Mouse (Mus musculus): ENCODE results near the gene D230025D16Rik.
"Not testable (repeated sequence)": the region's sequence is repeated elsewhere in the genome, so short reads cannot be mapped to it uniquely, and the experiment has no call there.

The D230025D16Rik gene

DNA sequence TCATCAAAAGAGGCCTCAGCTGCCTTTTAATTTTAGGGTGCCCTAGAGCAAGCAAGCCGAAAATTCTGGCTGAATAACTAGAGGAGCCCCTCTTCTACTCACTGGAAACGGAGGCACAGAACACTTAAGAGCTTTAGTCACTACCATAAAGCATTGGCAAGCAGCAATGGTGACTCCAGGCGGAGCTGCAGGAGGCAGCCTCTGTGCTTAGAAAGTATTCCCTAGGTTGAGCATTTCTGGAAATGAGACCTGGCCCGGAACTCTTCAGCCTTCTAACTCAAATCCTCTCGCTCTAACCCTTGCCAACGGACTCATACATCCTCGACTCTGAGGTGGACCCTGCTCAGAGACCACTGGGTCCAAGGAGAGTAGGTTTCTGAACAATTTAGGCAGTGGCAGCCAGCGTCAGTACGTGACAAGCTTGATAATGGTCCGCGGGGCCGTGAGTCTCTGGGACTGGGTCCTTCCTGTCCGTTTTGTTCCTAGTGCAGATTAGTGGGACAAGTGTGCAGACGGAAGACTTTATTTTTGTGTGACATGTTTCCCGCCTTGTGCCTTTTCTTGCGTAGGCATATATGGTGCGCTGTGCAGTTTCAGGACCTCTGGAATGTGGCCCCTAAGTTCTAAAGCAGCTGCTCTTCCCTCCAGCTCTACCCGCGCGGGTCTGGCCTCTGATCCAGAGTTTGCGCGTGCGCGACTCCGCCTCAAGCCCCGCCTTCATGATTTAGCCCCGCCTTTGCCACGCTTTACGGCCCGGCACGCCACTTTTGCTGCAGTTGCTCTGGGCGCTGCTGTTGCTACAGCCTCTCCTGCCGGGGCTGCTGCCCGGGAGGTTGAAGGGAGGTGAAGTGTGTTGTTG is at the start of gene D230025D16Rik:
Gene D230025D16Rik (plus strand): TSS at position 733 of the 859 bp plus-strand sequence.
- DNase-seq (ENCODE audit: low spot score), result peak; percentile 95

GRCm38 (mm10) chr8:105175287-105175686 is 49.7 kb upstream of the D230025D16Rik start:
- DNase-seq (ENCODE audit: low spot score), result not testable (repeated sequence)

DNA sequence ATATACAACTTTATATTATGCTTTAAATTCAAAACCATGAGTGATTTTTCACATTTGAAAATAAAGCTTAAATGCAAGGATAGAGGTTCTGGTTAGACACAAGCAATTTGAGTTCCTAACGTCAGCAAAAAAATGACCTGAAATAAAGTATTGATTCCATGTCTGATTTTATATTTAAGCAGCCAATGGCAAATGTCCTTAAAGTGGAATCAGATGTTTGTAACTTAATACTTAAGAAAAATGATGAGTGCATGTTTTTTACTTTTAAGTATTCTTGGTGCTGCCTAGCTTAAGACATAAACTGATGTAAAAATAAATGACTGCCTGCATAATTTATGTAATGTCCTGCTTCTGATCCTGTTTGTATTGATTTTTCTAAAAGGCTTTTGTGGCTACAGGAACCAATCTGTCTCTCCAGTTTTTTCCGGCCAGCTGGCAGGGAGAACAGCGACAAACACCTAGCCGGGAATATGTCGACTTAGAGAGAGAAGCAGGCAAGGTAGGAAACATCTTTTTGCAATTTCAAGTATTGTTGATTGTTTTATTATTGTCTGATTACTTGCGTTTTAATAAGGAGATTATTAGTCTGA is 46.6 kb upstream of the D230025D16Rik start:
- no peak for DNase-seq (ENCODE audit: low spot score)

- no peak for DNase-seq (ENCODE audit: low spot score)
Observed at GRCm38 (mm10) chr8:105182201-105182600, 42.7 kb upstream of the D230025D16Rik start.

GRCm38 (mm10) chr8:105186467-105187005 is 38.4 kb upstream of the D230025D16Rik start:
- DNase-seq (ENCODE audit: low spot score), result no peak

DNA sequence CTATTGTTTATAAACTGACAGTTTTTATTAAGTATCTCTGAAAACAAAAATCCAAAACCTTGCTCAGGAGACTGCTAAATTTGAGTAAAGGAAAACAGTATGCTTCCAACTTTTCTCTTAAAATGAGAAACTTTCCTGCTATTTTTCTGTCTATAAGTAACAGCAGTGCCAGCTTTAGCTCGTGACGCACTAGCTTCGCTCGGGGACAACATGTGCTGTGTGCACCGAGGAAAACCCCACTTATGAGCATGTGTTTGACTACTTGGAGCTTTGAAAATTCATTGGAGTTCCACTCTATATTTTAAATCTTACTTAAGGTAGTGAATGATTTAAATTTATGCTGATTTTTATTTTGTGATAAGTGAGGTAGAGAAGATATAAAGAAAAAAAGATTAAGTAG is 32.8 kb upstream of the D230025D16Rik start:
- DNase-seq (ENCODE audit: low spot score), result no peak

DNA sequence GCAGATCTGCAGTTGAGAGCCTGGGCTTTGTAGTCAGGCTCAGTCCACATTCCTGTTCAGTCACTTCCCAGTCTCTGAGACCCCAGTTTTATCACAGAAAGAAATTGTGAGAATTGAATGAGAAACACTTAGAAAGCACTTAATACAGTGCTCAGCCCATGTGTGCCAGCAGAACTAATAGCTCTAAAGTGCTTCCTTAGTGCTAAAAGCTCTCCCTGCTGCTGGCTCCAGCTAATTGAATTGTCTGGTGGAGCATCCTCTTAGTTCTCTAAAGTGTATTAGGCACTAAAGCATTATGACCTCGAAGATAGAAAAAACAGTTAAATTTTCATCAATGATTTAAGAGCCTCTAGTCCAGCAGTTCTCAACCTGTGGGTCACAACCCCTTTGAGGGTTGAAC is 19.2 kb upstream of the D230025D16Rik start:
- DNase-seq (ENCODE audit: low spot score), result no peak

DNA sequence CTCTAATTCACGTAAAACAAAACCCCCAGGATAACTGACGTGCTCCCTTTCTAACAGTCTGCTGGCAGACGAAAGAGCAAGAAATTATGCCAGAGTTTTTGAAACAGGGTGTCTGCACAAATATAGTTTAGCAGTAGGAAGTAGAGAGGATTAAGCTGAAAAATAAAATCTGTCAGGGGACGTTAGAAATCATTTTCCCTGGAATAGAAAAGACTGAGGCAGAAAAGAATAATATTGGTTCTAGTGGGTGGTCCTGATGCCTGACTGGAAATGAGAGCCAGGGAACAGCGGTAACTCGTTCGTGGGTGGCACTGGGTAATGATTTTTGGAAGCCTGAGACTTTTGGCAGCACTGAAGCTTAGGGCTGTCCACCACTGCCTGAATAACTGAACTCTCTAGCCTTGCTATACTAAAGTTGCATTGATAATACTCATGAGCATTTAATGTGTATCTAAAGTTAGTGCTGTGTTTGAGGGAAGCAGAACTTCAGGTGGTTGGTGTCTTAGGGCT is 18.1 kb upstream of the D230025D16Rik start:
- DNase-seq (ENCODE audit: low spot score), result no peak

DNA sequence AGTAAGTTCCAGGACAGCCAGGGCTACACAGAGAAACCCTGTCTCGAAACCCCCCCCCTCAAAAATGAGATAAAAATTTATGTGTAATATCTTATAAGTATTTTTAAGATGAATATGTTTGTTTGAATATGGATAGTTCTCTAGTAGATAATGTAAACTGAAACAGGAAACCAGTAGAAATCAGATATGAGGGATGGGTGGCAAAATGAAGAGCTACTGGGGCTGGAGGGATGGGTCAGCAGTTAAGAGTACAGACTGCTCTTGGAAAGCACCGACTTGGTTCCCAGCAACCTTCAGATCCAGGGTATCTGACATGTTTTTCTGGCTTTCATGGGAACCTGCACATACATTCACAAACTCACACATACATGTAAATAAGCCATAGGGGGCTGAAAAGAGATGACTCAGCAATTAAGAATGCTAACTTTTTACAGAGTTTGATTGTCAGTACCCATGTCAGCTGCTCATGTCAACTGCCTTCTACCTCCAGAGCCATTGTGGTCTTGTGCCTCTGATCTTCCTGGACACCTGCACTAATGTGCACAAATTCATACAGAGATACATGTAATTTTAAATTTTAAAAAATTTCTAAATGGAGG is 17.2 kb upstream of the D230025D16Rik start:
- no peak for DNase-seq (ENCODE audit: low spot score)

- no peak for DNase-seq (ENCODE audit: low spot score)
Observed at GRCm38 (mm10) chr8:105209153-105210110, 15.5 kb upstream of the D230025D16Rik start.

- no peak for DNase-seq (ENCODE audit: low spot score)
Observed at GRCm38 (mm10) chr8:105214104-105214503, 10.8 kb upstream of the D230025D16Rik start.

- DNase-seq (ENCODE audit: low spot score), result no peak
Observed at GRCm38 (mm10) chr8:105217926-105218522, 6.9 kb upstream of the D230025D16Rik start.

GRCm38 (mm10) chr8:105223850-105224249 is 1.1 kb upstream of the D230025D16Rik start:
- peak; percentile 25 for DNase-seq (ENCODE audit: low spot score)

- no peak for DNase-seq (ENCODE audit: low spot score)
Observed at GRCm38 (mm10) chr8:105225272-105225593, 288 bp downstream of the D230025D16Rik start.

- no peak for DNase-seq (ENCODE audit: low spot score)
Observed at GRCm38 (mm10) chr8:105225917-105226316, 972 bp downstream of the D230025D16Rik start.

- DNase-seq (ENCODE audit: low spot score), result no peak
Observed at GRCm38 (mm10) chr8:105231503-105232320, 6.8 kb downstream of the D230025D16Rik start.

DNA sequence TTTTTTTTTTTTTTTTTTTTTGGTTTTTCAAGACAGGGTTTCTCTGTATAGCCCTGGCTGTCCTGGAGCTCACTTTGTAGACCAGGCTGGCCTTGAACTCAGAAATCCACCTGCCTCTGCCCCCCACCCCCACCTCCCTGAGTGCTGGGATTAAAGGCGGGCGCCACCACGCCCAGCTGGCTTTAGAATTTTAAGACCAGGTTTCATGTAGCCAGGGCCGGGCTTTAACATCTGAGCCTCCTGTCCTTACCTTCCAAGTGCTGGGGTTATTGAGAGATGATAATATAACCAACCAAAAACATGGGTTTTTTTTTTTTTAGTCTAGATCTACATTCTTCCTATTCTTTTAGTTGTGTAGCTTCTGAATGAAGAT is 7.4 kb downstream of the D230025D16Rik start:
- not testable (repeated sequence) for DNase-seq (ENCODE audit: low spot score)

DNA sequence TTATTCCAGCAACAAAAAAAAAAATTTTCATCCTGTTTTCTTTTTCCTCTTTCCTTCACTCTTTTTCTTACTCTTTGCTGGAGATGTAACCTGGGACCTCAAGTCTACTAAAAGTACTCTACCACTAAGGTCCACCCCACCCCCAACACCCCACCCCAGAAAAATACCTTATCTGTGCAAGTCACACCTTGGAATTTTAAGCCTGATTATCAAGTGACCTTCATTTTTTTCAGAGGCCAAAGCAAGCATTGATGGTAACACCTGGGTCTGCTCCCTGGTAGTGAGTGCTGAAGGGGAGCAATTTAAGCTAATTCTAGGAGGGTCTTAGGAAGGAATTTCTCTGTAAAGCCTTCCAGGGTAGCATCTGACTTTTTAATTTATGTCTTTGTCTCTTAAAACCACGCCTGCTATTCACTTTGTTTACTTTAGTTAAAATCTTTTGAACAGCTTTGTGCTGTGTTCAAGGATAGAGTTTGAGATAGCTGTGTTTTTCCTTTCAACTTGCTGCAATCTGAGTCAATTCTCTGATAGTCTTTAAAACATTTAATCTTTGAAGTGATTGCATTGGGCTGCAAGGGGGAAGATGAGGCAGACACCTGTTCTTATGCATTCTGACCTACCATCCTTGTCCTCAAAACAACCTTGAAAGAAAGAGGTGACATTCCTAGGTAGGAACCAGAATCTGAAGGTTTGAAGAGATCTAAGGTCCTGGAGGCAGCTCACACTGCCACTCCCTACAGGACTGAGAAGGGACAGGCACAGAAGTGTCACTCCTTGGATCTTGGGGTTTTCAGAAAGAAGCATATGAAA is 8.4 kb downstream of the D230025D16Rik start:
- DNase-seq (ENCODE audit: low spot score), result no peak

DNA sequence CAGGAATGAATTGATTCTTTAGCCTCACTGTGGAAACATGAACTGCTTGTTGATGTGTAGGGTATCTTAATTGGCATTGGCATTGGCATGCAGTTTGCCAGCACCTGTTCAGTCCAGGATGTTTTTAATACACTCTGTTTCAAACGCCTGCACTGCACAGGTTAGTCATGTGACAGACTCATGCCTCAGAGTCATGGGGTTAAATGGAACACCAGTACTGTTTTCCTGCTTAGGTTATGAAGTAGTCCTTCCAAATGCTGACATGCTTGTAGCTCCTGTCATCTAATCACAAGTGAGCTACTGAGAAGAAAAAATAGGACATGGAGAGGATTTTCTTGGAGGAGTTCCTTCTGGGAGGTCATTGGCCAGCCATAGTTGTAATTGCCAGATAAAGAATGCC is 10.3 kb downstream of the D230025D16Rik start:
- no peak for DNase-seq (ENCODE audit: low spot score)
